Mouse (Mus musculus) cerebellum, postnatal 4 days (tissue): ENCODE measurements around the gene Vmn1r79.
"Not testable (repeated sequence)": the region's sequence is repeated elsewhere in the genome, so short reads cannot be mapped to it uniquely, and the experiment has no call there.

ENCODE experiments used
- DNase-seq, 2 experiments: peaks; one replicate each; pipeline ENCODE4 v3.0.0; 2022; ENCODE audit warnings: low spot score in 2 of 2, mixed read lengths in 1 of 2

The Vmn1r79 gene

DNA sequence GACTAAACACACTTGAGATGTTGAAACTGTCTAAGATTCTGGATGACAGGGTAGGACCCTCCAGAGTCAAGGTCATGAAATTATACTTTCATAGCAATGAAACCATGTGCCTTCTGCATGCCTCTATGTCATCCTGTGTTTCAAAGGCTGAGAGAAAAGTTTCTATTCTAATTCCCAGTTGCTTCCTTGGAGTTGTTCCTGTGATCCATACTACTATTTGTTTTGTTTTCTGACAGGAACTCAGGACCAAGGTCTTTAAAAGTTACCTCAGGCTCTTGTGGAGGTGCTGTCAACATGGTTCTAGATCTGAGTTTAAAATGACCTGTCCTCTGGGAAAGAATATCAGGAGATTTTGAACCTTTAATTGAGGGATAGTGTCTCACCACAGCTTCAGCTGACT, at the start of gene Vmn1r79:
TSS of gene Vmn1r79 (plus strand) at position 301 of the 400 bp plus-strand sequence.
- DNase-seq = not testable (repeated sequence)

DNA sequence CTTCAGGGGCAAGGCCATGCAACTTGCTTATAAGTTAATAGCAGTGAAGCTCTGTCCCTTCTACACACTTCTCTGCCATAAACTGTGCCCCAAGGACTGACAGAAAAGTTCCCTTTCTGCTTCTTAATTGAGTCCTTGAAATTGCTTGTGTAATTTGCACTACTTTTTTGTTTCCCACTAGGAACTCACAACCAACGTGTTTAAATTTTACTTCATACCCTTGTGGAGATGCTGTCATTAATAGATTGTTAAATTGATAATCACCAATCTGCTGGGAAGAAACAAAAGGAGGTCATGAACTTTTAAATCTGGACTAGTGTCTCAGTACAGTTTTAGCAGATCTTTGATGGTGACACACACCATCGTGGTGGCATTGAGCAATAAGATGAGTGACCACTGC, 21.1 kb upstream of the Vmn1r79 start, which contains the start of gene Vmn1r78:
TSS of gene Vmn1r78 (plus strand) at position 301 of the 400 bp plus-strand sequence.
- DNase-seq = no peak

DNA sequence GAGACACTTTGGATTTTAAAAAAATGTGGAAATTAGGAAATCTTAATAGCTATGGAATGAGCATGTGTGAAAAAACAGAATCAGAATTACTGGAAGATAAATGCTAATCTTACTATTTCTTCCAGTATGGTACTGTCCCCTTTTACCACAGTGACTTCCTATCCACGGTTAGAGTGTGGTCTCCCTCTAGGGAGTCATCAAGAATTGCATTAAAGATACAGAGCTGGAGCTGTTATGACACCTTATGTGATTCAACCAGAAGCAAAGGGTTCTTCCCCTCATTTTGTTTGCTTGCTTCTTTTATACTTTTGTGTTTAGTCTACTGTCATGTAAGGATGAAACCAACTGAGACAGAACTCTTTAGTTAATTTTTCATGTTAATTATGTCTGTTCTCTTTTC, 14.6 kb upstream of the Vmn1r79 start:
- not testable (repeated sequence) for DNase-seq

DNA sequence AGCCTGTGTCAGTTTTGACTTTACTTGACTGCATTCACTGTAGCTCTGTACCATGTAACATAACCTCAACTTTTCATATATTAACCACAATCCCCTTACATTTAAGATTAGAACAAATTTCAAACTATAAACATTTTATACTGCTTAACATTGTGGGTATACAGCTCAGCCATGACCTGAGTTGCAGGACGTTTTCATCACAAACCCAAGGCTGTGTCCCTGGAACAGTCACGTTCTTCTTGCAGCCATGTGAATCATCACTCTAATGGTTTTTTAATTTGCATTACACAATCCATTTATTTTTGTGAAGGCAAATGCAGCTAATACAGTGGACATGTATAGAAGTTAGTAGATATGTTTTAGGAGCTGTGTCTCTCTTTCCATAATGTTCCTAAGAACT, 1.8 kb downstream of the Vmn1r79 start:
- DNase-seq = not testable (repeated sequence)

DNA sequence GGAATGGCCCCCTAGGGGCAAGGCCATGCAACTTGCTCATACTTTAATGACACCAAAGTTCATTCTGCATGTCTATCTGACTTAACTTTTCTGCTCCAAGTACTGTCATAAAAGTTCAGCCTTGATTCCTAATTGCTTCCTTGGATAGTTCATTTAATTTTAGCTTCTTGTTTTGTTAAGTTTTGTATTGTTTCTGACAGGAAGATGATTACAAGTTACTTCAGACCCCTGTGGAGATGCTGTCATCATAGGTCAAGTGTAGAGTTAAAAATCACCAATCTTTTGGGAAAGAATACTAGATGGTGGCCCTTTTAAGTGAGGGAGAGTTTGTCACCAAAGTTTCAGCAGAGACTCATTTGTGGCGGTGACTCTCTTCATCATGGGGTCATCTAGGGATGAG, 17.9 kb downstream of the Vmn1r79 start, which contains the start of gene Vmn1r80:
TSS of gene Vmn1r80 (plus strand) at position 301 of the 400 bp plus-strand sequence.
- no peak for DNase-seq

DNA sequence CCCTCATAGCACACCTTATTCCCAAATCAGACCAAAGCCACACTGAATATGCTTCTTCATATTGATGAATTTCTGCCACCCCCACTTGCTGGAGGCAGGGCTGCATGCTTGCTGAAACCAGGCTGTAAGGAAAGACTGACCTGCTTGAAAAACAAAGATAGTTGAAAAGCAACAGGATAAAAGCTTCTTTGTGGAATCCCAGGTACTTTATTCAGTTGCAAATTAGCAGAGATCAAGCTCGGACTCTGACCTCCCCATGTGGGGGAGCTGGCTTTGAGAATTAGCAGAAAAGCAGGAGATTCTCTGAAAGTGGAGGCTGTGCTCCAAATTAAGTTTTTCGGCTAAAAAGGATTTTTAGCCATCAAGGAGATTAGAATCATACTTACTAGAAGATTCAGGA, 33.1 kb downstream of the Vmn1r79 start:
- DNase-seq = no peak
